Mouse (Mus musculus) limb, embryonic 13.5 days (tissue): ENCODE results near the gene Col5a1. TPM values are rescaled to one million over a fixed set of nuclear protein-coding genes. Genes with fewer than 3 reads are reported as not detected.

Source experiments
- ATAC-seq: fragments of 200-750 bp; cut with Nextera tagmentation; 2 replicates; pipeline ENCODE4 v1.8.0; 2017; ENCODE audit warnings: low read depth, moderate number of reproducible peaks, moderate TSS enrichment; ENCODE audit not compliant: low FRiP score
- H3K27ac ChIP-seq: fragments of 300-500 bp; sonication (generic); 2 replicates; pipeline ENCODE4 v1.5.1; 2015; ENCODE audit warnings: inconsistent platforms, mild to moderate bottlenecking, moderate library complexity
- H3K27me3 ChIP-seq: fragments of 300-500 bp; sonication (generic); 2 replicates; pipeline ENCODE4 v1.6.1; 2015; ENCODE audit warnings: mild to moderate bottlenecking, inconsistent platforms
- H3K36me3 ChIP-seq: fragments of 300-500 bp; sonication (generic); 2 replicates; pipeline ENCODE4 v1.6.1; 2015; ENCODE audit warnings: inconsistent platforms, mild to moderate bottlenecking, moderate library complexity
- H3K4me1 ChIP-seq: fragments of 300-500 bp; sonication (generic); 2 replicates; pipeline ENCODE4 v1.6.1; 2015; ENCODE audit warnings: inconsistent platforms
- H3K4me2 ChIP-seq: fragments of 300-500 bp; sonication (generic); replicated peaks from 2 replicates; pipeline ENCODE4 v1.6.1; 2015; ENCODE audit warnings: inconsistent platforms, mild to moderate bottlenecking, moderate library complexity
- H3K4me3 ChIP-seq: fragments of 300-500 bp; sonication (generic); 2 replicates; pipeline ENCODE4 v1.5.1; 2015; ENCODE audit warnings: moderate library complexity, mild to moderate bottlenecking, inconsistent platforms
- H3K9ac ChIP-seq: fragments of 300-500 bp; sonication (generic); 2 replicates; pipeline ENCODE4 v1.6.1; 2015; ENCODE audit warnings: mild to moderate bottlenecking, inconsistent platforms
- H3K9me3 ChIP-seq: fragments of 300-500 bp; sonication (generic); 2 replicates; pipeline ENCODE4 v1.6.1; 2016; ENCODE audit warnings: inconsistent platforms
- WGBS: fragments of 180-500 bp; shearing (Covaris S2); methylation state at CpG from one replicate; pipeline ENCODE4 v1.1.7; 2015; 5-methylcytosine and 5-hydroxymethylcytosine counted together
- polyA plus RNA-seq: library from polyadenylated mRNA; unstranded; fragments of >200 nt; fragmentation: Nextera tagmentation; extraction: Ambion mirVana; gene quantifications from 2 replicates; pipeline ENCODE4 v1.2.1, GENCODE M21; 2015

The Col5a1 gene
- polyA plus RNA-seq, 1 experiment from 2014 or later = 128 TPM

DNA sequence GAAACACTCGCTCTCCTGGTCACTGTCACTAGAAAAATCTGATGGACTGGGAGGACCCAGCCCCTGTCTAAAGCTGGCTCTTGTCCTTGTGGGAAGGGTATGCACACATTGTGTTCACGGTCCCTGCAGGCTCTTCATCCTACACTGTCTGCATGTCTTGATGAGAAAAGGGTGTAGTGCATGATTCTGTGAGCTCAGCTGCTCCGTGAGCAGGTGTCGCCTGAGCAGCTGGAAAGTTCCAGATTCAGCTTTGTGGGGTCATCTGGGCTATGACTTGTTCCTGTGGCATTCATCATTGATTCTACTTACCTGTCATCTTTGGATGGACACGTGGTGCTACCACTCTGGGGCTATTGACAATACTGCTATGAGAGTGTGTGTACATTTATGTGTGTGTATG, 61.7 kb downstream of the Col5a1 start:
- no peaks in the 10 kb centered on the region for H3K27me3 ChIP-seq
- no peak overlapping the region for H3K9ac ChIP-seq
- no peak overlapping the region for H3K27ac ChIP-seq
- no peak overlapping the region for H3K4me2 ChIP-seq
- WGBS = 88% methylated on average over 5 of the region's 5 CpGs
- H3K36me3 ChIP-seq = peaks cover 87% of the 10 kb centered on the region
- ATAC-seq = no peak
- H3K4me3 ChIP-seq = no peak overlapping the region
- H3K9me3 ChIP-seq = no peaks in the 10 kb centered on the region
- no peaks in the 10 kb centered on the region for H3K4me1 ChIP-seq

DNA sequence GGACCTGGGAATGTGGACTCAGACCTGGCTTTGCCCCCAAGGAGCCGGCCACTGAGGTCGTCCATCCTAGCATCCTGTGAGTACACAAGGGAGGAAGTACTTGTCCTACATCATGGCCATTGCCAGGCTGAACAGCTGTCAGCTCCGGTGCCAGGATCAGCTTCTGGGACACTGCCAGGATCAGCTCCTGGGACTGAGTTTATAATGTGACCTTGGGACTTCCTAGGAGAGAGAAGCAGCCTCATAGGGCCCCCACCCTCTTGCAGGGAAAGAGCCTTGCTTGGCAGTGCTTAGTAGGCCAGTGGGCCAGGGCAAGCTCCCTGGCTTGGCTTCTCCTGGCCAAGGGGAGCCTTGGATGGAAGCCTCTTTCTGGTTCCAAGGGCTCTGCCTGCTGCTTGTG, 67.6 kb downstream of the Col5a1 start:
- H3K9me3 ChIP-seq = no peaks in the 10 kb centered on the region
- H3K4me3 ChIP-seq = no peak overlapping the region
- no peaks in the 10 kb centered on the region for H3K27me3 ChIP-seq
- WGBS = 84% methylated on average over 3 of the region's 3 CpGs
- no peak for ATAC-seq
- H3K4me2 ChIP-seq = no peak overlapping the region
- H3K9ac ChIP-seq = no peak overlapping the region
- peaks cover 98% of the 10 kb centered on the region for H3K36me3 ChIP-seq
- no peak overlapping the region for H3K27ac ChIP-seq
- peaks cover 17% of the 10 kb centered on the region for H3K4me1 ChIP-seq

DNA sequence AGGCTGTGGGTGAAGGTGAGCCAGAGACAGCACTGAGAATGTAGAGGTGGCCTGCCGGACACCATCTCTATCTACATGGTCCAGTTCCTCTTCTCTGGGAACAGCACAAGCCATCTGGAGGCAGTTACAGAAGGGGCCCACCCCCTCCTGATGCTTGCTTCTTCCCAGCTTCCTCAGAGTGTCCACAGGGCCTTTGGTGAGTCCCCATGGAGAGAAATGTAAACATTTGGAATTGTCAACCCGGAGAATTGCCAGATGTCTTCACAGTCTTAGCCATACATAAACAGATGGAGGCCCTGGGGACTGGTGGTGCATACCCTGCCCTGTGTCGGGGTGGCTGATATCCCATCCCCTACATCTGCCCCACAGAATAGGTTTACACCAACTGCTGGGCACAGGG, 68.7 kb downstream of the Col5a1 start:
- peak; percentile 26; the same call in 1 of the 2 replicates for ATAC-seq
- peaks cover 97% of the 10 kb centered on the region for H3K36me3 ChIP-seq
- 21% methylated on average over 3 of the region's 3 CpGs for WGBS

DNA sequence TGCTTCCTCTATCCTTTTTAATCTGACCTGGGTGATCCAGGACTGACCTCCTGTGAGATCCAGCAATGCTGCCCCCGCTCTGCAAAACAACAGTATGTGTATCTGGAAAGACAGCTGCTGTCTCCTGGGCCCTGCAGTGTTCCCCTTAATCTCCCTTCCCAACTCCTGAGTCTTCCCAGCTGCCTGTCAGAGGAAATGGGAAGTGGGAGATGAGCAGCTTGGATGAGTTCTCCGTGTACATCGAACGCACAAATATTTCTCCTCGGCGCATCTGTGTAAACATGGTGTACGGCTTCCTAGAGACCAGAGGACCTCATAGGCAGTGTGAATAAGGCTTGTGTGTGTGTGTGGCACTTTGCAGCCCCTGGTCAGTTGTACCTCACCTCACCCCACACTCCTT, 70.5 kb downstream of the Col5a1 start:
- H3K27ac ChIP-seq = no peak overlapping the region
- peaks cover 97% of the 10 kb centered on the region for H3K36me3 ChIP-seq
- H3K4me3 ChIP-seq = no peak overlapping the region
- H3K9me3 ChIP-seq = no peaks in the 10 kb centered on the region
- peaks cover 17% of the 10 kb centered on the region for H3K4me1 ChIP-seq
- no peaks in the 10 kb centered on the region for H3K27me3 ChIP-seq
- ATAC-seq = no peak
- 85% methylated on average over 7 of the region's 7 CpGs for WGBS
- H3K4me2 ChIP-seq = no peak overlapping the region
- no peak overlapping the region for H3K9ac ChIP-seq

More for the DNA sequence above, 68.7 kb downstream of the Col5a1 start:
- Histone ChIP-seq H3K4me1 (peaks cover 17% of the 10 kb centered on the region), H3K4me2 (no peak overlapping the region), H3K27ac (peak overlapping the region; percentile 33; the same call in 1 of the 2 replicates), H3K9me3 (no peaks in the 10 kb centered on the region), H3K4me3 (no peak overlapping the region), H3K9ac (no peak overlapping the region), H3K27me3 (no peaks in the 10 kb centered on the region)

DNA sequence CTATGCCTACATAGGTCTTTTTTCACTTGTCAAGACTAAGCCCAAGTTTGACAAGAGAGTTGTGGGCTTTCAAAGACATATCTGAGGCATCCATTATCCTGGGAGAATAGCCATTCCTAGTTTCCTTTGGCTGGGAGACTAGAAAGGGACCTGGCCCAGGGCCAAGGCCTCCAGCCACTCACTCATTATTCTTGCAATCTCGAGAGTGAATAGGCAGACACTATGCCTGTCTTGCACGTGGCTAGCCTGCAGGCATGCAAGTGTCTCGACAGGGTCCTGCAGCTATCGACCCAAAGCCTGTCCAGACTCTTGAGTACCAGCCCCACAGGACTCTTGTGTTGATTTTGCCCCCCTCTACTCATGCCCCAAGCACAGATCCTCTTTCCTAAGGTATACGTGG, 71.0 kb downstream of the Col5a1 start:
- peaks cover 17% of the 10 kb centered on the region for H3K4me1 ChIP-seq
- no peak overlapping the region for H3K27ac ChIP-seq
- H3K9me3 ChIP-seq = no peaks in the 10 kb centered on the region
- no peak overlapping the region for H3K4me2 ChIP-seq
- H3K36me3 ChIP-seq = peaks cover 97% of the 10 kb centered on the region
- no peak overlapping the region for H3K9ac ChIP-seq
- H3K27me3 ChIP-seq = no peaks in the 10 kb centered on the region
- H3K4me3 ChIP-seq = no peak overlapping the region
- WGBS = 40% methylated on average over 5 of the region's 5 CpGs
- no peak for ATAC-seq

DNA sequence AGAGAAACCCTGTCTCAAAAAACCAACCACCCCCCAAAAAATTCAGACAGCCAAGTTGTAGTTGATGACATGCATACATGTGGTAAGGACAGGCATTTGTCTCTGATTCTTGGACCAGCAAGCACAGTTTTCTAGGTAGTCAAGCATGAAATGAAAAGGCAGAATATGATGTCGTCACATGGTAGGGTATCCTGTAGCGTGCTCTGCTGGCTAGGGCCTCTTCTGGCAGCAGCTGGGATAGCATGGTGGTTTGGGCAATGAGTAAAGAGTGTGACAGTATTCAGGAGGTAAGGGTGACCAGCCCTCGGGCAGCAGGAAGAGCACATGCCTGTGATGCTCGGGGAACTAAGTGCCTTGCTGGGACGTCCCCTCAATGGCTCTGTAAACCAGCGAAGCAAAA, 73.0 kb downstream of the Col5a1 start:
- no peaks in the 10 kb centered on the region for H3K27me3 ChIP-seq
- H3K9ac ChIP-seq = no peak overlapping the region
- no peak for ATAC-seq
- 76% methylated on average over 6 of the region's 6 CpGs for WGBS
- H3K4me2 ChIP-seq = no peak overlapping the region
- no peaks in the 10 kb centered on the region for H3K9me3 ChIP-seq
- H3K27ac ChIP-seq = no peak overlapping the region
- peaks cover 97% of the 10 kb centered on the region for H3K36me3 ChIP-seq
- no peak overlapping the region for H3K4me3 ChIP-seq
- H3K4me1 ChIP-seq = peaks cover 17% of the 10 kb centered on the region

DNA sequence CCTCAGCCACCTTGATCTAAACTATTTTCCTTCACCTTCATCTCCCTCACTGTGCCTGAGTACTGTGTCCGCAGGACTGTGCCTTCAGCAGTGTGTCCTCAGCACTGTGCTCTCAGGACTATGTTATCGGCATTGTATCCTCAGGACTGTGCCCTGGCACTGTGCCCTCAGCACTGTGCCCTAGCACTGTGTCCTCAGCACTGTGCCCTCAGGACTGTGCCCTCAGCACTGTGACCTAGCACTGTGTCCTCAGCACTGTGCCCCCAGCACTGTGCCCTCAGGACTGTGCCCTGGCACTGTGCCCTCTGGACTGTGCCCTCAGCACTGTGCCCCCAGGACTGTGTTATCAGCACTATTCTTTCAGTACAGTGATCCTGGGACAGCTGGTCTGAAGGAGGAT, 75.0 kb downstream of the Col5a1 start:
- Histone ChIP-seq H3K27ac (no peak overlapping the region), H3K4me1 (peaks cover 17% of the 10 kb centered on the region), H3K9me3 (no peaks in the 10 kb centered on the region), H3K4me3 (no peak overlapping the region), H3K4me2 (no peak overlapping the region), H3K27me3 (no peaks in the 10 kb centered on the region), H3K9ac (no peak overlapping the region), H3K36me3 (peaks cover 97% of the 10 kb centered on the region)
- no peak; the same call in 1 of the 2 replicates for ATAC-seq
- 93% methylated on average over 2 of the region's 2 CpGs for WGBS

DNA sequence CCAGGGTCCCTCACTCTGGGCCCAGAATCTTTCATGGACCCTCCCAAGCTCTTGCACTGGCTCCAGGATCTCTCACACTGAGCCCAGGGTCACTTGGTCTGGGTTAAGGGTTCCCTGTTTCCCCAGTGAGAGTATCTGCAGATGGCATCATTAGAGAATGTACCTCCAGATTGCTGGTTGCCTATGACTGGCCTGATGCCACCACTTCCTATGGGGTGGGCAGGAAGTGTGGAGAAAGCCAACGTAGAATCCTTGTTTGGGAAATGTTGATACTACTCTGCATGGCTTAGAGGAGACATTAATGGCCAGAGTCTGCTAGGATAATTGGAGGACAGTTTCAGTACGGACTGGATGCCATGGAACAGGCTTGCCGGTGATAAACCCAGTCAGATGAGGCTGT, 76.2 kb downstream of the Col5a1 start:
- H3K9me3 ChIP-seq = no peaks in the 10 kb centered on the region
- H3K27me3 ChIP-seq = no peaks in the 10 kb centered on the region
- peaks cover 98% of the 10 kb centered on the region for H3K36me3 ChIP-seq
- WGBS = 82% methylated on average over 3 of the region's 3 CpGs
- H3K4me2 ChIP-seq = no peak overlapping the region
- no peak overlapping the region for H3K9ac ChIP-seq
- H3K27ac ChIP-seq = no peak overlapping the region
- ATAC-seq = no peak
- no peak overlapping the region for H3K4me3 ChIP-seq
- peaks cover 8% of the 10 kb centered on the region for H3K4me1 ChIP-seq

DNA sequence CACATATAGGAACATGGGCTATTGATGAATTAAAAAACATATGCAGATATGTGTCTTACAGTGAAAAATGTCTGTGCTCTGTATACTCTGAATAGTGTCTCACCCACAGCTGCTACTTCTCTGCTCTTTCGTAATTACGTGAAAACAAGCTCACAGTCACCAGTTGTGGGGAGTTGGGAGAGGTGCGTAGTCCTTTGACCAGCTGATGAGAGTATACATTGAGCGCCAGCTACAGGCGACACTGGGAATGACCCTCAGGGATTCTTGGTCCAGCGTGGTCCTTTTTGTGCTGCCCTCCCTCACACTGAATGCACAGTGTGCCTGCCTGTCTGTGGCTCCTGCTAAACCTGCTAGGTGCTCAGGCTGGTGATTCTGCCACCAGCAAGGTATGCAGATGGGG, 82.9 kb downstream of the Col5a1 start:
- no peaks in the 10 kb centered on the region for H3K9me3 ChIP-seq
- no peak overlapping the region for H3K27ac ChIP-seq
- no peaks in the 10 kb centered on the region for H3K27me3 ChIP-seq
- peaks cover 99% of the 10 kb centered on the region for H3K36me3 ChIP-seq
- no peak for ATAC-seq
- H3K4me3 ChIP-seq = no peak overlapping the region
- no peaks in the 10 kb centered on the region for H3K4me1 ChIP-seq
- H3K9ac ChIP-seq = no peak overlapping the region
- 13% methylated on average over 6 of the region's 6 CpGs for WGBS
- H3K4me2 ChIP-seq = no peak overlapping the region

DNA sequence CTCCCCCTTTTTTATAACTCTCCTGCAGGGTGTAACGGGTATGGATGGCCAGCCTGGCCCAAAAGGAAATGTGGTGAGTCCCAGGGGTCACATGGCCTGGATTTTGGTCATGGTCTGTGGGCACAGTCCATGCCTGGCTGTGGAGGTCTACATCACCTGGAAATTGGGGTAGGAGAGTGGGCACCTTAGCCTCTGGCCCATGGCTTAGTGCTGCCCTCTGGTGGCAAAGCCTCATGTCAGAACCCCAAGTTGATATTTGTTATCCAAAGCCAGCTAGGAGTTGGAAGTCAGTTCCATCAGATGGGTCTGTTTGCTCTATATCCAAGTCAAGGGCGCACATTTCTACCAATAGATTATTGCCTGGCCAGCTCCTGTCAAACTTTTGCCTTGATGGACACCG, 87.6 kb downstream of the Col5a1 start:
- Histone ChIP-seq H3K9ac (no peak overlapping the region), H3K4me2 (no peak overlapping the region), H3K27me3 (no peaks in the 10 kb centered on the region), H3K4me1 (no peaks in the 10 kb centered on the region), H3K36me3 (peaks cover 90% of the 10 kb centered on the region), H3K9me3 (no peaks in the 10 kb centered on the region), H3K4me3 (no peak overlapping the region), H3K27ac (no peak overlapping the region)
- ATAC-seq = no peak
- WGBS = 52% methylated on average over 3 of the region's 3 CpGs

DNA sequence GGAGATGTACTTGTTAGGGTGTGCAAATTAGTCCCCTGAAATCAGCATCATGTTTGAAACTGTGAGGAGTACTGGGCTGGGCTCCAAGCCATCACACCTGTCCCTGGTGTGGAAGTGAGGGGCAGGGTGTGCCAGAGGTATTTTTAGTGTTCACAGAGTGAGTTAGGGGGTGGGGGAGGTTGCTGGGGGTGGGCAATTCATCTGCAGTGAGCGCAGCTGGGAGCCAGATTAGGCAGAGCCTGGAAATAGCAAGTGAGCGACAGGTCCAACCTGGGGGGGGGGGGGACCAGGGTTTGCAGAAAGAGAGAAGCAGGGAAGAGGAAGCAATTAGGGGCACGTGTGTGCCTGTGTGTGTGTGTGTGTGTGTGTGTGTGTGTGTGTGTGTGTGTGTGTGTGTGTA, 89.6 kb downstream of the Col5a1 start:
- no peak overlapping the region for H3K4me2 ChIP-seq
- no peak; the same call in 1 of the 2 replicates for ATAC-seq
- no peaks in the 10 kb centered on the region for H3K9me3 ChIP-seq
- H3K27me3 ChIP-seq = no peaks in the 10 kb centered on the region
- H3K4me3 ChIP-seq = no peak overlapping the region
- H3K4me1 ChIP-seq = no peaks in the 10 kb centered on the region
- H3K36me3 ChIP-seq = peaks cover 90% of the 10 kb centered on the region
- H3K27ac ChIP-seq = no peak overlapping the region
- no peak overlapping the region for H3K9ac ChIP-seq
- WGBS = 36% methylated on average over 2 of the region's 3 CpGs

DNA sequence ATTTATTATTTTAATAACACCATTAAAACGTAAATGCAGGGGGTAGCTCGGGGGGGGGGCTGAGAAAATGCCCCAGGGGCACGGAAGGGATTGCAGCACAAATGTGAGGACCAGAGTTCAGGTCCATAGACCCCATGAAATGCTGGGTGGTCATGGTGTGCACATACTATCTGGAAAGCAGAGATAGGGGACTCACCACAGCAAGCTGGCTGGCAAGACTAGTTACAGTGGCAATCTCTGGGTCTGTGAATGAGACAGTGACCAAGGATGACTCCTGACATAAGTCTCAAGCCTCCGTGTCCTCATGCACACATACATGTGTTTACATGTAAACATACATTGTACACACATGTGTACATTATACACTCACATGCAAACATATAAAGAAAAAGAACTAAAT, 90.3 kb downstream of the Col5a1 start:
- Histone ChIP-seq H3K36me3 (peaks cover 90% of the 10 kb centered on the region), H3K9me3 (no peaks in the 10 kb centered on the region), H3K4me2 (no peak overlapping the region), H3K4me3 (no peak overlapping the region), H3K27me3 (no peaks in the 10 kb centered on the region), H3K4me1 (no peaks in the 10 kb centered on the region), H3K9ac (no peak overlapping the region), H3K27ac (no peak overlapping the region)
- no peak for ATAC-seq
- 67% methylated on average over 4 of the region's 4 CpGs for WGBS

DNA sequence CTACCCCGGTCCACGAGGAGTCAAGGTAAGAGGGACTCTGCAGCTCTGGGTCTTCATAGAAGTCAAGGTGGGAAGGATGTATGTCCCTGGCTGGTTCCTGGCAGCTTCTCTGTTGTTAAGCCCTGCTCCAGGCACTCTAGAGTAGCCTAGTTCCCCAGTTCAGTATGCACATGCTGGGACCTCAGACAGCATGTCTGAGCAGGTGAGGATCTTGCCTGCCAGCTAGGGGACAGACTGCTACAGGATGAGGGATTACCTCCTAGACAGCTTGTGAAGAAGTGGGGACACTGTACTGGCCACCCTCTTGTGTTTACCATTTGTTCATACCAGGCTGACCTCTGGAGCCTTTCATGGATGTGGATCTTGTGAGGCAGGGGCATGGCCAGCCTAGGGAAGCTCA, 94.8 kb downstream of the Col5a1 start:
- 75% methylated on average over 2 of the region's 2 CpGs for WGBS
- Histone ChIP-seq H3K4me1 (no peaks in the 10 kb centered on the region), H3K27me3 (no peaks in the 10 kb centered on the region), H3K9me3 (no peaks in the 10 kb centered on the region), H3K27ac (no peak overlapping the region; the same call in 1 of the 2 replicates), H3K4me2 (no peak overlapping the region), H3K9ac (no peak overlapping the region), H3K4me3 (no peak overlapping the region), H3K36me3 (peaks cover 93% of the 10 kb centered on the region)
- ATAC-seq = no peak
